Mouse (Mus musculus) testis, postnatal 14 days (tissue): ENCODE results near the gene Cpne9.
A peak's percentile ranks its signal among the peaks of the same experiment; 100 is the strongest.

Source experiments
- DNase-seq: peaks from one replicate; pipeline ENCODE4 v3.0.0; 2021; ENCODE audit warnings: low spot score

Gene Cpne9

GRCm38 (mm10) chr6:113343177-113344092 is 61.3 kb downstream of the Cpne9 start, which contains the start of gene Camk1:
Camk1 (minus strand) TSS chr6:113343984.
- DNase-seq: peak; percentile 64

- peak; percentile 48 for DNase-seq
These were observed 62.2 kb downstream of the Cpne9 start for GRCm38 (mm10) chr6:113344321-113344720.

DNA sequence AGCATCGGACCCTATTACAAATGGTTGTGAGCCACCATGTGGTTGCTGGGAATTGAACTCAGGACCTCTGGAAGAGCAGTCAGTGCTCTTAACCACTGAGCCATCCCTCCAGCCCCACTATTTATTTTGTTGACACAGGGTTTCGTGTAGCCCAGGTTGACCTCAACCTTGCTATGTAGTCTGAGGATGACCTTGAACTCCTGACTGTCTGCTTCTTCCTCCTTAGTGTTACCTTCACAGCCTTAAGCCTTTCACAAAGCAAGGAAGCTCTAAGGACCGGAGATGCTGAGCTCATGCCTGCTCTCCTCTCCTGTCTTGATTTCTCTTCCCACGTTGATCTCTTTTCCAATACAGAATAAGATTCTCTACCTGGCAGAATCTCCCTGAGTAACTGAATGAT is 64.8 kb downstream of the Cpne9 start:
- no peak for DNase-seq

DNA sequence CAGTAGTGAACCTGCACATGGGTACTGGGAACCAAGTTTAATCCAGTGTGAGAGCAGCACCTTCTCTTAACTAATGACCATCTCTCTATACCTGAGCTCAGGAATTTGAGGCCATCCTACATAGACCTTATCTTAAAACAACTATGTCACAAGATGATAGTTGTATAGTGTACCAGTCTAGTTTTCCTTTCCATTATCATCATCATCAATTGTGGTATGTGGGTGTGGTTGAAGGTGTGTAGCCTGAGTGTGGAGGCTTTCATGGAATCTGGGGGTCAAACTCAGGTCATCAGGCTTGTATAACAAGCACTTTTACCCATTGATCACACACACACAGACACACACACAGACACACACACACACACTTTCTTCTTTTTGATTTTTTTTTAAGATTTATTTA is 68.4 kb downstream of the Cpne9 start:
- DNase-seq: no peak

GRCm38 (mm10) chr6:113351161-113351560 is 69.1 kb downstream of the Cpne9 start:
- DNase-seq: no peak

GRCm38 (mm10) chr6:113351653-113352052 is 69.5 kb downstream of the Cpne9 start:
- DNase-seq: no peak

DNA sequence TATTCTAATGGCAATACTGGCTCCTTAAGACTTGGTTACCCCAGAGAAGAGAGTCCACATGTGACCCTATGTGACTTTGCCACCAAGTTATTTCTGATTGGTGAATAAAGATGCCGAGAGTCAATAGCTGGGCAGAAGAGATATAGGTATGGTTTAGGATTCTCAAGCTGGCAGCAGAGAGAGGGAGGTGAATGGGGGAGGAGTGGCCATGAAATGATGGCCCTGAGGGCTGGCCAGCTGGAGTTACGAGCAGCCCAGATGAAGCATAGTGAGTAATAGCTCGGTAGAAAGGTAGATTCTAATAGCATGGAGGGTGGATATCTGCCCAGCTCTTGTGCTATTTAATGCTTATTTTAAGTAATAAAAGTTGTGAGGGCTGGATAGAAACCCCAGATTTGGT is 70.7 kb downstream of the Cpne9 start:
- DNase-seq: no peak

GRCm38 (mm10) chr6:113353696-113354095 is 71.6 kb downstream of the Cpne9 start:
- no peak for DNase-seq
